8 mouse cellular contexts compared by ENCODE assay signal in genomic region chr11:72411945-72412344, GRCm38 (mm10). TPM values are rescaled to one million over a fixed set of nuclear protein-coding genes. Genes with fewer than 3 reads are reported as not detected.
DNase-seq lines count a peak whose midpoint lies in the region; ATAC-seq and TF ChIP-seq lines count a peak whose summit lies in the region.

No protein-coding gene starts in this region.

- WGBS in lung, adult 2 months, result 28% methylated on average over 9 of the region's 9 CpGs
- WGBS in forebrain, embryonic 14.5 days, result 29% methylated on average over 9 of the region's 9 CpGs
- WGBS in limb, embryonic 11.5 days, result 31% methylated on average over 9 of the region's 9 CpGs
- WGBS in neural tube, embryonic 14.5 days, result 30% methylated on average over 9 of the region's 9 CpGs

- no peak for DNase-seq in lung, adult 2 months
- no peak for DNase-seq in lung, postnatal 4 days
- no peak for DNase-seq in forebrain, embryonic 14.5 days (ENCODE audit: low spot score)
- DNase-seq in limb, embryonic 11.5 days (ENCODE audit: low spot score), result no peak
- no peak for DNase-seq in right cerebral cortex, postnatal 25 days
- no peak for DNase-seq in layer of hippocampus, adult 11-12 months (ENCODE audit: low spot score)
- DNase-seq in cerebellum, adult 9-10 months, result no peak

- ATAC-seq in forebrain, embryonic 14.5 days, result no peak
- ATAC-seq in limb, embryonic 11.5 days (ENCODE audit: insufficient number of reproducible peaks, low FRiP score, low TSS enrichment, low read depth), result 0 out of 2 replicates have a peak, but pooled peaks have one; percentile 19
- ATAC-seq in neural tube, embryonic 14.5 days (ENCODE audit: low read depth), result no peak

- TF ChIP-seq POLR2A in lung, adult 2 months (IDR thresholded peaks at IDR 0.05; ENCODE audit: borderline replicate concordance, extremely low read depth, low read depth, low read length), result no peak

- no peaks in the 10 kb centered on the region for H3K9me3 ChIP-seq in forebrain, embryonic 14.5 days (replicated peaks; ENCODE audit: control insufficient read depth, low read length)
- H3K9me3 ChIP-seq in limb, embryonic 11.5 days (ENCODE audit: control insufficient read depth, low read length), result no peaks in the 10 kb centered on the region
- H3K9me3 ChIP-seq in neural tube, embryonic 14.5 days (ENCODE audit: control insufficient read depth, low read length), result no peaks in the 10 kb centered on the region

- TF ChIP-seq CTCF in lung, adult 2 months (IDR thresholded peaks at IDR 0.05; ENCODE audit: insufficient read depth, low read length), result no peak

- H3K9ac ChIP-seq in forebrain, embryonic 14.5 days (ENCODE audit: low read length), result peak overlapping the region; percentile 67; the same call in 1 of the 2 replicates
- H3K9ac ChIP-seq in limb, embryonic 11.5 days (ENCODE audit: low read length), result no peak overlapping the region
- H3K9ac ChIP-seq in neural tube, embryonic 14.5 days (replicated peaks; ENCODE audit: low read depth, low read length), result peak overlapping the region; percentile 59

- H3K4me1 ChIP-seq in lung, adult 2 months (ENCODE audit: control insufficient read depth, insufficient read depth, low read length), result 0 out of 2 replicates have a peak, but pooled peaks cover 2% of the 10 kb centered on the region
- 0 out of 2 replicates have a peak, but pooled peaks cover 7% of the 10 kb centered on the region for H3K4me1 ChIP-seq in forebrain, embryonic 14.5 days (ENCODE audit: control insufficient read depth, insufficient read depth, low read length)
- H3K4me1 ChIP-seq in limb, embryonic 11.5 days (ENCODE audit: control insufficient read depth, insufficient read depth, low read length), result peaks cover 10% of the 10 kb centered on the region
- peaks cover 9% of the 10 kb centered on the region; the same call in 1 of the 2 replicates for H3K4me1 ChIP-seq in neural tube, embryonic 14.5 days (ENCODE audit: control insufficient read depth, insufficient read depth, low read length)

- no peak overlapping the region for H3K27ac ChIP-seq in forebrain, embryonic 14.5 days (ENCODE audit: low read depth, low read length)
- no peak overlapping the region for H3K27ac ChIP-seq in limb, embryonic 11.5 days (replicated peaks; ENCODE audit: low read depth, low read length)
- H3K27ac ChIP-seq in neural tube, embryonic 14.5 days (ENCODE audit: low read depth, low read length), result no peak overlapping the region

- H3K4me2 ChIP-seq in forebrain, embryonic 14.5 days (ENCODE audit: low read length), result peak overlapping the region; percentile 99
- H3K4me2 ChIP-seq in limb, embryonic 11.5 days (ENCODE audit: low read depth, severe bottlenecking), result peak overlapping the region; percentile 97
- H3K4me2 ChIP-seq in neural tube, embryonic 14.5 days (ENCODE audit: low read depth, low read length), result peak overlapping the region; percentile 98

- peak overlapping the region; percentile 62 for H3K4me3 ChIP-seq in lung, adult 2 months (replicated peaks; ENCODE audit: extremely low read depth, low read depth, low read length)
- peak overlapping the region; percentile 49 for H3K4me3 ChIP-seq in forebrain, embryonic 14.5 days (ENCODE audit: low read depth, low read length)
- H3K4me3 ChIP-seq in limb, embryonic 11.5 days (ENCODE audit: low read depth, low read length), result peak overlapping the region; percentile 70
- H3K4me3 ChIP-seq in neural tube, embryonic 14.5 days (ENCODE audit: low read depth, low read length), result peak overlapping the region; percentile 53

- no peaks in the 10 kb centered on the region for H3K36me3 ChIP-seq in forebrain, embryonic 14.5 days (ENCODE audit: control insufficient read depth, insufficient read depth, low read length)
- H3K36me3 ChIP-seq in limb, embryonic 11.5 days (ENCODE audit: control insufficient read depth, insufficient read depth, low read length), result no peaks in the 10 kb centered on the region
- H3K36me3 ChIP-seq in neural tube, embryonic 14.5 days (ENCODE audit: control insufficient read depth, insufficient read depth, low read length), result no peaks in the 10 kb centered on the region

- H3K27me3 ChIP-seq in forebrain, embryonic 14.5 days (replicated peaks; ENCODE audit: control insufficient read depth, insufficient read depth, low read length), result no peaks in the 10 kb centered on the region; the same call in 1 of the 2 replicates
- peaks cover 4% of the 10 kb centered on the region; the same call in 1 of the 2 replicates for H3K27me3 ChIP-seq in limb, embryonic 11.5 days (ENCODE audit: control insufficient read depth, insufficient read depth, low read length)
- H3K27me3 ChIP-seq in neural tube, embryonic 14.5 days (ENCODE audit: control insufficient read depth, insufficient read depth, low read length), result peaks cover 3% of the 10 kb centered on the region; the same call in 1 of the 2 replicates

RNA-seq across cellular contexts. Expression of gene Smtnl2, which starts 0.4 kb away (rescaled TPM):
- polyA plus RNA-seq in lung, adult 2 months (2012; rRNA removed), result 32.1 and 34.5 TPM in 2 replicates
- 1.4 and 1.6 TPM in 2 replicates for polyA plus RNA-seq in forebrain, embryonic 14.5 days (2014; fragmentation: Nextera tagmentation; extraction: Ambion mirVana)
- polyA plus RNA-seq in limb, embryonic 11.5 days (2014; fragmentation: Nextera tagmentation; extraction: Ambion mirVana), result 12.2 and 13.2 TPM in 2 replicates
- polyA plus RNA-seq in neural tube, embryonic 14.5 days (2014; fragmentation: Nextera tagmentation; extraction: Ambion mirVana), result 3.3 and 5.3 TPM in 2 replicates

RNA-seq across cellular contexts. Expression of gene Ggt6, which starts 23.4 kb away (rescaled TPM):
- polyA plus RNA-seq in lung, adult 2 months (2012; rRNA removed), result 2.9 and 7.0 TPM in 2 replicates
- polyA plus RNA-seq in forebrain, embryonic 14.5 days (2014; fragmentation: Nextera tagmentation; extraction: Ambion mirVana), result not detected in 2 replicates
- polyA plus RNA-seq in limb, embryonic 11.5 days (2014; fragmentation: Nextera tagmentation; extraction: Ambion mirVana), result not detected in 2 replicates
- not detected in 2 replicates for polyA plus RNA-seq in neural tube, embryonic 14.5 days (2014; fragmentation: Nextera tagmentation; extraction: Ambion mirVana)

RNA-seq across cellular contexts. Expression of gene Mybbp1a, which starts 29.2 kb away (rescaled TPM):
- polyA plus RNA-seq in lung, adult 2 months (2012; rRNA removed), result 26.1 and 32.8 TPM in 2 replicates
- 80.5 and 82.1 TPM in 2 replicates for polyA plus RNA-seq in forebrain, embryonic 14.5 days (2014; fragmentation: Nextera tagmentation; extraction: Ambion mirVana)
- polyA plus RNA-seq in limb, embryonic 11.5 days (2014; fragmentation: Nextera tagmentation; extraction: Ambion mirVana), result 175 and 192 TPM in 2 replicates
- polyA plus RNA-seq in neural tube, embryonic 14.5 days (2014; fragmentation: Nextera tagmentation; extraction: Ambion mirVana), result 55.1 and 63.5 TPM in 2 replicates

RNA-seq across cellular contexts. Expression of gene Tekt1, which starts 49.7 kb away (rescaled TPM):
- polyA plus RNA-seq in lung, adult 2 months (2012; rRNA removed), result 4.8 and 8.3 TPM in 2 replicates
- polyA plus RNA-seq in forebrain, embryonic 14.5 days (2014; fragmentation: Nextera tagmentation; extraction: Ambion mirVana), result 10.4 and 10.5 TPM in 2 replicates
- polyA plus RNA-seq in limb, embryonic 11.5 days (2014; fragmentation: Nextera tagmentation; extraction: Ambion mirVana), result 4.8 and 6.3 TPM in 2 replicates
- 5.5 and 8.8 TPM in 2 replicates for polyA plus RNA-seq in neural tube, embryonic 14.5 days (2014; fragmentation: Nextera tagmentation; extraction: Ambion mirVana)
